Mouse (Mus musculus) erythroblast, embryonic 14.5 days (primary cell): Measurements from ENCODE around the gene Ube4a.

Experiments used
- GATA1 ChIP-seq: IDR thresholded peaks from 2 replicates; pipeline ENCODE4 v1.6.1; 2012; ENCODE audit warnings: low read length, inconsistent platforms, mixed read lengths
- TAL1 ChIP-seq: IDR thresholded peaks from 3 replicates; pipeline ENCODE4 v1.6.1; 2012; ENCODE audit warnings: low read length, inconsistent platforms, mixed read lengths

DNA sequence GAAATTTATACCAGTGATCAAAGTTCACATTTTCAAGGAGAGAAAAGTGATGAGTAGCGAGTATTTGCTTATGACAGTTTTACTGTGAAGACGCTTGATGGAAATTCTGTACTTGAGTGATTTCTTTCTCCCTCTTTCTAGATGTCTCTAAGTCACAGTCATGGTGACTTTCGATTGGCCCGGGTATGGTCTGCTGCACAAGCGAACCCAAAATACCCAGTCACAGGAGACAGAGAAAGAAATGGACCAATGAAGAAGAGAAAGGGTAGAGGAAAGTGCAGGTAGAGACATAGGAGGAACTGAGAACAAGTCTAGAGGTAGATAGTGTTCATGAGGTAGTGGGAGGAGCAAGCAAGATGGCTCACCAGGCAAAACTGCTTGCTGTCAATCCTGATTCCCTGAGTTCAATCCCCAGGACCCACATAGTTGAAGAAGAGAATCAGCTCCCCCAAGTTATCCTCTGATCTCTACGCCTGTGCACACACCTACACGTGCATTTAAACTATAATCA is 77.2 kb downstream of the Ube4a start:
- no peak for TF ChIP-seq TAL1
- no peak for TF ChIP-seq GATA1
